Mouse (Mus musculus): ENCODE measurements at regions not wholly inside any gene's neighbourhood (a gene's known extent, or its start where the extent isn't known, plus 50 kb on each side); places are given as distances from the start of the nearest gene placed in this dataset.

GRCm38 (mm10) chr12:71512915-71513612 is 203.4 kb downstream of the Dact1 start:
- Histone ChIP-seq H3K36me3 (ENCODE audit: insufficient read depth, low read length) (no peaks in the 10 kb centered on the region), H3K9me3 (ENCODE audit: low read length) (peaks cover 11% of the 10 kb centered on the region), H3K4me1 (replicated peaks; ENCODE audit: low read depth, low read length) (peaks cover 12% of the 10 kb centered on the region), H3K4me3 (replicated peaks; ENCODE audit: low read length) (no peak overlapping the region), H3K27me3 (ENCODE audit: insufficient read depth, low read length) (peaks cover 7% of the 10 kb centered on the region; the same call in 1 of the 2 replicates)
- no peak for TF ChIP-seq NANOG (IDR thresholded peaks at IDR 0.05; ENCODE audit: borderline replicate concordance, low read length)
- TF ChIP-seq POU5F1 (IDR thresholded peaks at IDR 0.05; ENCODE audit: borderline replicate concordance, low read length): no peak

- Histone ChIP-seq H3K4me1 (replicated peaks; ENCODE audit: low read depth, low read length) (no peaks in the 10 kb centered on the region), H3K36me3 (ENCODE audit: insufficient read depth, low read length) (no peaks in the 10 kb centered on the region)
- TF ChIP-seq CTCF (conservative IDR thresholded peaks at IDR 0.05; ENCODE audit: low read length): no peak
- TF ChIP-seq NANOG (IDR thresholded peaks at IDR 0.05; ENCODE audit: borderline replicate concordance, low read length): no peak
- TF ChIP-seq POU5F1 (IDR thresholded peaks at IDR 0.05; ENCODE audit: borderline replicate concordance, low read length): no peak
Measured at GRCm38 (mm10) chr12:71519520-71519919, 209.8 kb downstream of the Dact1 start.

GRCm38 (mm10) chr12:71521936-71522335 is 212.3 kb downstream of the Dact1 start:
- Histone ChIP-seq H3K4me3 (replicated peaks; ENCODE audit: low read length) (no peak overlapping the region), H3K27me3 (ENCODE audit: insufficient read depth, low read length) (no peaks in the 10 kb centered on the region), H3K9me3 (ENCODE audit: low read length) (no peaks in the 10 kb centered on the region), H3K4me1 (replicated peaks; ENCODE audit: low read depth, low read length) (peaks cover 16% of the 10 kb centered on the region), H3K36me3 (ENCODE audit: insufficient read depth, low read length) (no peaks in the 10 kb centered on the region)
- no peak for TF ChIP-seq CTCF (conservative IDR thresholded peaks at IDR 0.05; ENCODE audit: low read length)
- TF ChIP-seq POU5F1 (IDR thresholded peaks at IDR 0.05; ENCODE audit: borderline replicate concordance, low read length): no peak
- no peak for TF ChIP-seq NANOG (IDR thresholded peaks at IDR 0.05; ENCODE audit: borderline replicate concordance, low read length)

More at GRCm38 (mm10) chr12:71519520-71519919, 209.8 kb downstream of the Dact1 start:
- H3K9me3 ChIP-seq (ENCODE audit: low read length): no peaks in the 10 kb centered on the region
- H3K4me3 ChIP-seq (replicated peaks; ENCODE audit: low read length): no peak overlapping the region
- H3K27me3 ChIP-seq (ENCODE audit: insufficient read depth, low read length): no peaks in the 10 kb centered on the region

- peaks cover 16% of the 10 kb centered on the region for H3K4me1 ChIP-seq (replicated peaks; ENCODE audit: low read depth, low read length)
- H3K36me3 ChIP-seq (ENCODE audit: insufficient read depth, low read length): no peaks in the 10 kb centered on the region
- no peak overlapping the region for H3K4me3 ChIP-seq (replicated peaks; ENCODE audit: low read length)
- no peak for TF ChIP-seq POU5F1 (IDR thresholded peaks at IDR 0.05; ENCODE audit: borderline replicate concordance, low read length)
- TF ChIP-seq CTCF (conservative IDR thresholded peaks at IDR 0.05; ENCODE audit: low read length): no peak
- no peak for TF ChIP-seq NANOG (IDR thresholded peaks at IDR 0.05; ENCODE audit: borderline replicate concordance, low read length)
- no peaks in the 10 kb centered on the region for H3K27me3 ChIP-seq (ENCODE audit: insufficient read depth, low read length)
- no peaks in the 10 kb centered on the region for H3K9me3 ChIP-seq (ENCODE audit: low read length)
Measured at GRCm38 (mm10) chr12:71522451-71522850, 212.8 kb downstream of the Dact1 start.

GRCm38 (mm10) chr12:71524156-71524555 is 214.5 kb downstream of the Dact1 start:
- Histone ChIP-seq H3K36me3 (ENCODE audit: insufficient read depth, low read length) (no peaks in the 10 kb centered on the region), H3K27me3 (ENCODE audit: insufficient read depth, low read length) (no peaks in the 10 kb centered on the region), H3K9me3 (ENCODE audit: low read length) (no peaks in the 10 kb centered on the region), H3K4me3 (replicated peaks; ENCODE audit: low read length) (no peak overlapping the region), H3K4me1 (replicated peaks; ENCODE audit: low read depth, low read length) (peaks cover 16% of the 10 kb centered on the region)
- TF ChIP-seq POU5F1 (IDR thresholded peaks at IDR 0.05; ENCODE audit: borderline replicate concordance, low read length) (no peak), NANOG (IDR thresholded peaks at IDR 0.05; ENCODE audit: borderline replicate concordance, low read length) (no peak), CTCF (conservative IDR thresholded peaks at IDR 0.05; ENCODE audit: low read length) (no peak)

GRCm38 (mm10) chr12:71525255-71525927 is 215.7 kb downstream of the Dact1 start:
- H3K27me3 ChIP-seq (ENCODE audit: insufficient read depth, low read length): no peaks in the 10 kb centered on the region
- no peaks in the 10 kb centered on the region for H3K36me3 ChIP-seq (ENCODE audit: insufficient read depth, low read length)
- H3K9me3 ChIP-seq (ENCODE audit: low read length): no peaks in the 10 kb centered on the region
- no peak overlapping the region for H3K4me3 ChIP-seq (replicated peaks; ENCODE audit: low read length)
- no peak for TF ChIP-seq NANOG (IDR thresholded peaks at IDR 0.05; ENCODE audit: borderline replicate concordance, low read length)
- no peak for TF ChIP-seq CTCF (conservative IDR thresholded peaks at IDR 0.05; ENCODE audit: low read length)
- TF ChIP-seq POU5F1 (IDR thresholded peaks at IDR 0.05; ENCODE audit: borderline replicate concordance, low read length): no peak
- H3K4me1 ChIP-seq (replicated peaks; ENCODE audit: low read depth, low read length): peaks cover 19% of the 10 kb centered on the region

- Histone ChIP-seq H3K36me3 (ENCODE audit: insufficient read depth, low read length) (no peaks in the 10 kb centered on the region), H3K4me1 (replicated peaks; ENCODE audit: low read depth, low read length) (peaks cover 29% of the 10 kb centered on the region), H3K9me3 (ENCODE audit: low read length) (no peaks in the 10 kb centered on the region), H3K27me3 (ENCODE audit: insufficient read depth, low read length) (no peaks in the 10 kb centered on the region), H3K4me3 (replicated peaks; ENCODE audit: low read length) (no peak overlapping the region)
- TF ChIP-seq NANOG (IDR thresholded peaks at IDR 0.05; ENCODE audit: borderline replicate concordance, low read length): no peak
- TF ChIP-seq POU5F1 (IDR thresholded peaks at IDR 0.05; ENCODE audit: borderline replicate concordance, low read length): no peak
- TF ChIP-seq CTCF (conservative IDR thresholded peaks at IDR 0.05; ENCODE audit: low read length): no peak
Measured at GRCm38 (mm10) chr12:71526623-71527022, 216.9 kb downstream of the Dact1 start.

GRCm38 (mm10) chr12:71532161-71532560 is 222.5 kb downstream of the Dact1 start:
- peaks cover 23% of the 10 kb centered on the region for H3K4me1 ChIP-seq (replicated peaks; ENCODE audit: low read depth, low read length)
- no peaks in the 10 kb centered on the region for H3K36me3 ChIP-seq (ENCODE audit: insufficient read depth, low read length)

More at GRCm38 (mm10) chr12:71532161-71532560, 222.5 kb downstream of the Dact1 start:
- TF ChIP-seq NANOG (IDR thresholded peaks at IDR 0.05; ENCODE audit: borderline replicate concordance, low read length) (no peak), CTCF (conservative IDR thresholded peaks at IDR 0.05; ENCODE audit: low read length) (no peak)
- H3K4me3 ChIP-seq (replicated peaks; ENCODE audit: low read length): no peak overlapping the region
- peaks cover 18% of the 10 kb centered on the region for H3K27me3 ChIP-seq (ENCODE audit: insufficient read depth, low read length)
- no peaks in the 10 kb centered on the region for H3K9me3 ChIP-seq (ENCODE audit: low read length)
